Mouse (Mus musculus): ENCODE measurements around the gene Chmp4b. TPM values are rescaled to one million over a fixed set of nuclear protein-coding genes. Genes with fewer than 3 reads are reported as not detected.
A peak's percentile ranks its signal among the peaks of the same experiment; 100 is the strongest.

The Chmp4b gene
- polyA plus RNA-seq, 2 experiments, result 20.7 to 206 TPM

- peaks cover 17% of the 10 kb centered on the region for H3K4me1 ChIP-seq (ENCODE audit: control insufficient read depth, insufficient read depth, low read length)
- no peak overlapping the region for H3K27ac ChIP-seq (replicated peaks; ENCODE audit: low read depth, low read length)
- H3K4me3 ChIP-seq (replicated peaks; ENCODE audit: low read length), result peak overlapping the region; percentile 70
- no peak for TF ChIP-seq POLR2A (IDR thresholded peaks at IDR 0.05; ENCODE audit: borderline replicate concordance, extremely low read depth, insufficient read depth, insufficient read length)
- peaks cover 10% of the 10 kb centered on the region; the same call in 1 of the 2 replicates for H3K36me3 ChIP-seq (ENCODE audit: control insufficient read depth, insufficient read depth, low read length)
- H3K27me3 ChIP-seq (ENCODE audit: control insufficient read depth, insufficient read depth, low read length), result no peaks in the 10 kb centered on the region
- ATAC-seq (ENCODE audit: low FRiP score, low read depth), result no peak
- H3K9ac ChIP-seq (ENCODE audit: low read depth, low read length, severe bottlenecking), result peak overlapping the region; percentile 88; the same call in 1 of the 2 replicates
- no peak for DNase-seq (ENCODE audit: low spot score)
- 86% methylated on average over 4 of the region's 4 CpGs for WGBS
- H3K4me2 ChIP-seq (replicated peaks; ENCODE audit: low read depth, low read length, severe bottlenecking), result peak overlapping the region; percentile 63
- no peaks in the 10 kb centered on the region for H3K9me3 ChIP-seq (ENCODE audit: control insufficient read depth, low read length)
Observed at GRCm38 (mm10) chr2:154659070-154659469, 7.6 kb downstream of the Chmp4b start.

- Histone ChIP-seq H3K9me3 (ENCODE audit: control insufficient read depth, low read length) (no peaks in the 10 kb centered on the region), H3K27ac (replicated peaks; ENCODE audit: low read depth, low read length) (no peak overlapping the region), H3K4me2 (replicated peaks; ENCODE audit: low read depth, low read length, severe bottlenecking) (0 out of 2 replicates have a peak overlapping the region, but pooled peaks have one; percentile 63), H3K4me1 (ENCODE audit: control insufficient read depth, insufficient read depth, low read length) (peaks cover 17% of the 10 kb centered on the region), H3K27me3 (ENCODE audit: control insufficient read depth, insufficient read depth, low read length) (no peaks in the 10 kb centered on the region), H3K36me3 (ENCODE audit: control insufficient read depth, insufficient read depth, low read length) (peaks cover 10% of the 10 kb centered on the region; the same call in 1 of the 2 replicates), H3K9ac (ENCODE audit: low read depth, low read length, severe bottlenecking) (0 out of 2 replicates have a peak overlapping the region, but pooled peaks have one; percentile 88), H3K4me3 (replicated peaks; ENCODE audit: low read length) (no peak overlapping the region)
- TF ChIP-seq POLR2A (IDR thresholded peaks at IDR 0.05; ENCODE audit: borderline replicate concordance, extremely low read depth, insufficient read depth, insufficient read length), result no peak
- ATAC-seq (ENCODE audit: low FRiP score, low read depth) (no peak), DNase-seq (ENCODE audit: low spot score) (no peak)
- WGBS, result 87% methylated on average over 5 of the region's 5 CpGs
Observed at GRCm38 (mm10) chr2:154659531-154660074, 8.1 kb downstream of the Chmp4b start.

GRCm38 (mm10) chr2:154668680-154669079 is 17.2 kb downstream of the Chmp4b start:
- ATAC-seq (ENCODE audit: low FRiP score, low read depth) (no peak), DNase-seq (ENCODE audit: low spot score) (no peak)
- 68% methylated on average over 7 of the region's 7 CpGs for WGBS
- H3K27ac ChIP-seq (replicated peaks; ENCODE audit: low read depth, low read length), result no peak overlapping the region
- no peak overlapping the region for H3K4me2 ChIP-seq (replicated peaks; ENCODE audit: low read depth, low read length, severe bottlenecking)
- TF ChIP-seq POLR2A (IDR thresholded peaks at IDR 0.05; ENCODE audit: borderline replicate concordance, extremely low read depth, insufficient read depth, insufficient read length), result no peak
- H3K9me3 ChIP-seq (ENCODE audit: control insufficient read depth, low read length), result no peaks in the 10 kb centered on the region
- H3K27me3 ChIP-seq (ENCODE audit: control insufficient read depth, insufficient read depth, low read length), result no peaks in the 10 kb centered on the region
- H3K36me3 ChIP-seq (ENCODE audit: control insufficient read depth, insufficient read depth, low read length), result peaks cover 5% of the 10 kb centered on the region; the same call in 1 of the 2 replicates
- H3K9ac ChIP-seq (ENCODE audit: low read depth, low read length, severe bottlenecking), result no peak overlapping the region
- H3K4me1 ChIP-seq (ENCODE audit: control insufficient read depth, insufficient read depth, low read length), result peaks cover under 1% of the 10 kb centered on the region; the same call in 1 of the 2 replicates
- no peak overlapping the region for H3K4me3 ChIP-seq (replicated peaks; ENCODE audit: low read length)

GRCm38 (mm10) chr2:154670106-154670505 is 18.6 kb downstream of the Chmp4b start:
- Histone ChIP-seq H3K9ac (ENCODE audit: low read depth, low read length, severe bottlenecking) (no peak overlapping the region), H3K27ac (replicated peaks; ENCODE audit: low read depth, low read length) (no peak overlapping the region), H3K9me3 (ENCODE audit: control insufficient read depth, low read length) (no peaks in the 10 kb centered on the region), H3K4me3 (replicated peaks; ENCODE audit: low read length) (no peak overlapping the region), H3K4me2 (replicated peaks; ENCODE audit: low read depth, low read length, severe bottlenecking) (no peak overlapping the region), H3K36me3 (ENCODE audit: control insufficient read depth, insufficient read depth, low read length) (peaks cover 5% of the 10 kb centered on the region; the same call in 1 of the 2 replicates), H3K27me3 (ENCODE audit: control insufficient read depth, insufficient read depth, low read length) (no peaks in the 10 kb centered on the region), H3K4me1 (ENCODE audit: control insufficient read depth, insufficient read depth, low read length) (peaks cover 7% of the 10 kb centered on the region; the same call in 1 of the 2 replicates)
- 74% methylated on average over 4 of the region's 4 CpGs for WGBS
- ATAC-seq (ENCODE audit: low FRiP score, low read depth) (no peak), DNase-seq (ENCODE audit: low spot score) (no peak)
- TF ChIP-seq POLR2A (IDR thresholded peaks at IDR 0.05; ENCODE audit: borderline replicate concordance, extremely low read depth, insufficient read depth, insufficient read length), result no peak

GRCm38 (mm10) chr2:154670741-154671140 is 19.2 kb downstream of the Chmp4b start:
- Histone ChIP-seq H3K4me2 (replicated peaks; ENCODE audit: low read depth, low read length, severe bottlenecking) (no peak overlapping the region), H3K9ac (ENCODE audit: low read depth, low read length, severe bottlenecking) (no peak overlapping the region), H3K9me3 (ENCODE audit: control insufficient read depth, low read length) (no peaks in the 10 kb centered on the region), H3K27ac (replicated peaks; ENCODE audit: low read depth, low read length) (no peak overlapping the region), H3K36me3 (ENCODE audit: control insufficient read depth, insufficient read depth, low read length) (peaks cover 10% of the 10 kb centered on the region; the same call in 1 of the 2 replicates), H3K27me3 (ENCODE audit: control insufficient read depth, insufficient read depth, low read length) (no peaks in the 10 kb centered on the region), H3K4me3 (replicated peaks; ENCODE audit: low read length) (no peak overlapping the region), H3K4me1 (ENCODE audit: control insufficient read depth, insufficient read depth, low read length) (peaks cover 7% of the 10 kb centered on the region; the same call in 1 of the 2 replicates)
- no peak for DNase-seq (ENCODE audit: low spot score)
- ATAC-seq (ENCODE audit: low FRiP score, low read depth), result no peak
- no peak for TF ChIP-seq POLR2A (IDR thresholded peaks at IDR 0.05; ENCODE audit: borderline replicate concordance, extremely low read depth, insufficient read depth, insufficient read length)
- WGBS, result 84% methylated on average over 4 of the region's 4 CpGs
